Mouse (Mus musculus) subcutaneous adipose tissue, adult 2 months (tissue): ENCODE data around the gene Anp32a. TPM values are rescaled to one million over a fixed set of nuclear protein-coding genes. Genes with fewer than 3 reads are reported as not detected.

Source experiments
- polyA plus RNA-seq: library from polyadenylated mRNA; depleted of rRNA; stranded (reverse); fragments of >200 nt; gene quantifications from 2 replicates; pipeline ENCODE4 v1.2.3, GENCODE M21; 2012; ENCODE audit warnings: low replicate concordance; rRNA removed

Anp32a gene
- polyA plus RNA-seq, result 23.4 and 30.5 TPM in 2 replicates

DNA sequence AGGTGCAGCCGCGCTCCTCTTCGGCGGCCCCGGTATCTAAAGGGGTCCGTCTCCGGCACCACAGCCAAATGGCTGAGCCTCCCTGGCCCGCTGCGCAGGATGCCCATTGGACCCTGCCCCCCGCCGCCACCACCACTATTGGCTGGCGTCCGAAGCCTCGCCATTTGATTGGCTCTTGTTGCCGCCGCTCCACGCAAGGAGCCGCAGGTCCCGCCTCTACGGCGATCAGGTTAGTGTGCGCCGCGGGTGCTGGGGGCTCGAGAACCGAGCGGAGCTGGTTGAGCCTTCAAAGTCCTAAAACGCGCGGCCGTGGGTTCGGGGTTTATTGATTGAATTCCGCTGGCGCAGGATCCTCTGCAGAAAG lies at the start of gene Anp32a:
Gene Anp32a, plus strand, starts transcription at position 171 of the 364 bp plus-strand sequence.

Other genes with a start within 250 kb of the Anp32a start
- 7.7 and 9.5 TPM in 2 replicates for gene Glce, start 218.6 kb upstream of the Anp32a start, polyA plus RNA-seq
- not detected in 2 replicates for gene Spesp1, start 59.1 kb upstream of the Anp32a start, polyA plus RNA-seq
- gene Coro2b, start 195.8 kb downstream of the Anp32a start, polyA plus RNA-seq, result 22.9 and 38.7 TPM in 2 replicates